Mouse (Mus musculus) yolk sac, embryonic 10.5 days (tissue): ENCODE data around the gene Bcl2l2.

Experiments used
- DNase-seq: peaks from one replicate; pipeline ENCODE4 v3.0.0-alpha.2; 2017; ENCODE audit warnings: low spot score

The Bcl2l2 gene

GRCm38 (mm10) chr14:54883154-54884021 lies at the start of gene Bcl2l2, which contains the start of gene Gm20521:
Bcl2l2 (plus strand) TSS chr14:54883377.
Gm20521 (plus strand) TSS chr14:54883441.
- peak; percentile 96 for DNase-seq

- no peak for DNase-seq
Observed at GRCm38 (mm10) chr14:54843461-54843860, 39.7 kb upstream of the Bcl2l2 start.

- DNase-seq, result no peak
Observed at GRCm38 (mm10) chr14:54855726-54856125, 27.5 kb upstream of the Bcl2l2 start.

GRCm38 (mm10) chr14:54856703-54857102 lies 26.5 kb upstream of the Bcl2l2 start:
- no peak for DNase-seq

GRCm38 (mm10) chr14:54857891-54858290 lies 25.3 kb upstream of the Bcl2l2 start:
- DNase-seq, result no peak

GRCm38 (mm10) chr14:54860511-54860910 lies 22.7 kb upstream of the Bcl2l2 start:
- no peak for DNase-seq

GRCm38 (mm10) chr14:54863501-54864312 lies 19.5 kb upstream of the Bcl2l2 start:
- DNase-seq, result peak; percentile 93

- DNase-seq, result no peak
Observed at GRCm38 (mm10) chr14:54864313-54865036, 18.7 kb upstream of the Bcl2l2 start.

GRCm38 (mm10) chr14:54865626-54866025 lies 17.6 kb upstream of the Bcl2l2 start:
- DNase-seq, result no peak

GRCm38 (mm10) chr14:54866268-54866667 lies 16.9 kb upstream of the Bcl2l2 start:
- DNase-seq, result no peak

- DNase-seq, result no peak
Observed at GRCm38 (mm10) chr14:54866936-54867335, 16.2 kb upstream of the Bcl2l2 start.

GRCm38 (mm10) chr14:54868026-54868425 lies 15.2 kb upstream of the Bcl2l2 start:
- DNase-seq, result no peak

GRCm38 (mm10) chr14:54870861-54871260 lies 12.3 kb upstream of the Bcl2l2 start, which contains the start of gene Homez:
Homez (minus strand) TSS chr14:54870961.
- no peak for DNase-seq

GRCm38 (mm10) chr14:54874165-54874564 lies 9.0 kb upstream of the Bcl2l2 start:
- DNase-seq, result no peak

GRCm38 (mm10) chr14:54875844-54876538 lies 7.2 kb upstream of the Bcl2l2 start:
- DNase-seq, result peak; percentile 25

- DNase-seq, result peak; percentile 90
Observed at GRCm38 (mm10) chr14:54876539-54877047, 6.6 kb upstream of the Bcl2l2 start.

GRCm38 (mm10) chr14:54877048-54877715 lies 6.0 kb upstream of the Bcl2l2 start, which contains the start of gene Ppp1r3e:
Ppp1r3e (minus strand) TSS chr14:54877550.
- DNase-seq, result peak; percentile 79

GRCm38 (mm10) chr14:54884022-54884712 lies 990 bp downstream of the Bcl2l2 start:
- DNase-seq, result peak; percentile 33

GRCm38 (mm10) chr14:54885309-54885708 lies 2.1 kb downstream of the Bcl2l2 start:
- no peak for DNase-seq

GRCm38 (mm10) chr14:54892200-54892599 lies 9.0 kb downstream of the Bcl2l2 start, which contains the start of gene Pabpn1:
Pabpn1 (plus strand) TSS chr14:54892500.
- no peak for DNase-seq
